Mouse (Mus musculus) small intestine, adult 2 months (tissue): ENCODE results near the gene Gabbr1.

Experiments used
- CTCF ChIP-seq: fragments of 200-500 bp; IDR thresholded peaks from 2 replicates; pipeline ENCODE4 v1.5.1; 2012; ENCODE audit warnings: low read depth, mild to moderate bottlenecking, control low read depth, inconsistent platforms, low read length, moderate library complexity, mixed read lengths; ENCODE audit not compliant: insufficient replicate concordance, insufficient read length; ENCODE audit errors: extremely low read depth
- POLR2A ChIP-seq: fragments of 200-500 bp; IDR thresholded peaks from 2 replicates; pipeline ENCODE4 v1.6.1; 2012; ENCODE audit warnings: low read depth, mild to moderate bottlenecking, control low read depth, inconsistent platforms, low read length, moderate library complexity

DNA sequence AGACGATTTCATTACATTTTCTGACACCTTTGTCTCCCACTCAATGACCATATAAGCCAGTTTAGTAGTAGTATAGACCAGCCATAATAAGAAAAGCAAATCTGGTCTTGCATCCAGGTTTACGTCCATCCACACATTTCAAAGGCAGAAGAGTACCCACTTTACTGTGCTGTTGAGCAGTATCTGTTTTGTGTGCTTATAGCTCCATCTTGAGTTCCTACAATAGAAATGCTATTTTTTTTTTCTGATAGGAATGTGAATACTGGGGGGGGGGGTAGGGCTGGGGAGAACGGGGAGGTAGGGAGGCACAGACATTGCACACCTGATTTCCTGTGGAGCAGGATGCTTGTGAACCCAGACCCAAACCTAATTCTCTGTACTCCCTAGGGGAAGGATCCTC lies 2.2 kb downstream of the Gabbr1 start:
- TF ChIP-seq CTCF (no peak), POLR2A (no peak)
